In genomic region chr19:40359712-40360394, GRCm38 (mm10) we compare ENCODE assay signal across 30 mouse cellular contexts.
DNase-seq lines count a peak whose midpoint lies in the region; ATAC-seq and TF ChIP-seq lines count a peak whose summit lies in the region.
"Had no signal": no experiment of that assay in that cellular context is flagged by ENCODE, and none has a peak within 500 bp of the region (broad histone marks: within the 10 kb centered on the region; RNA-seq: fewer than 3 reads in every experiment).

No protein-coding gene starts in this region.

- no peak overlapping the region for H3K4me3 ChIP-seq in intestine, embryonic 15.5 days (replicated peaks)
- no peak overlapping the region for H3K4me3 ChIP-seq in intestine, postnatal 0 days (ENCODE audit: low read depth, low read length)
- H3K4me3 ChIP-seq in intestine, embryonic 16.5 days (ENCODE audit: low read length), result no peak overlapping the region
- H3K4me3 ChIP-seq: erythroblast, embryonic 14.5 days; heart, embryonic 13.5 days; hindbrain, embryonic 15.5 days; kidney, embryonic 15.5 days had no signal

- 82% methylated on average over 5 of the region's 5 CpGs for WGBS in intestine, embryonic 15.5 days
- WGBS in intestine, postnatal 0 days, result 82% methylated on average over 5 of the region's 5 CpGs
- WGBS in intestine, embryonic 16.5 days, result 77% methylated on average over 5 of the region's 5 CpGs

- ATAC-seq in intestine, embryonic 15.5 days, result no peak
- ATAC-seq in intestine, postnatal 0 days, result no peak
- no peak for ATAC-seq in intestine, embryonic 16.5 days
- ATAC-seq: forebrain, embryonic 16.5 days; midbrain, embryonic 16.5 days had no signal

- no peaks in the 10 kb centered on the region for H3K27me3 ChIP-seq in intestine, embryonic 15.5 days (replicated peaks)
- no peaks in the 10 kb centered on the region for H3K27me3 ChIP-seq in intestine, postnatal 0 days (replicated peaks; ENCODE audit: control insufficient read depth, insufficient read depth, low read length)
- H3K27me3 ChIP-seq in intestine, embryonic 16.5 days (replicated peaks; ENCODE audit: control insufficient read depth, insufficient read depth, low read length), result no peaks in the 10 kb centered on the region
- H3K27me3 ChIP-seq: heart, embryonic 13.5 days; hindbrain, embryonic 15.5 days; kidney, embryonic 15.5 days had no signal

- H3K36me3 ChIP-seq in intestine, embryonic 15.5 days, result peaks cover 9% of the 10 kb centered on the region; the same call in 1 of the 2 replicates
- peaks cover 25% of the 10 kb centered on the region for H3K36me3 ChIP-seq in intestine, postnatal 0 days (ENCODE audit: control insufficient read depth, insufficient read depth)
- H3K36me3 ChIP-seq in intestine, embryonic 16.5 days (ENCODE audit: control insufficient read depth, insufficient read depth, low read length), result peaks cover 6% of the 10 kb centered on the region; the same call in 1 of the 2 replicates

- H3K27ac ChIP-seq in intestine, embryonic 15.5 days, result 0 out of 2 replicates have a peak overlapping the region, but pooled peaks have one; percentile 17
- no peak overlapping the region for H3K27ac ChIP-seq in intestine, postnatal 0 days (ENCODE audit: low read depth, low read length)
- H3K27ac ChIP-seq in intestine, embryonic 16.5 days (ENCODE audit: low read length), result peak overlapping the region; percentile 16; the same call in 1 of the 2 replicates
- H3K27ac ChIP-seq: heart, embryonic 13.5 days; hindbrain, embryonic 15.5 days; kidney, embryonic 15.5 days; liver, embryonic 14.5 days had no signal

- DNase-seq in CD4-positive, CD25-positive, alpha-beta regulatory T cell, adult 2 months (ENCODE audit: low read depth, low spot score), result peak; percentile 35
- peak; percentile 45 for DNase-seq in brain, adult 2 months (ENCODE audit: low read depth, low spot score)
- DNase-seq in ovary, adult 18-20 months (ENCODE audit: low spot score), result no peak
- no peak for DNase-seq in urinary bladder, postnatal 36 days (ENCODE audit: low spot score in 2 of 2)
- DNase-seq: adrenal gland, adult 2 months; adrenal gland, postnatal 36 days; cerebellum, adult 11 months; cerebellum, adult 9-10 months; cerebellum, postnatal 36 days; gastrocnemius, postnatal 10 days; heart, postnatal 10 days; kidney, postnatal 25 days; layer of hippocampus, postnatal 36 days; liver; lung, adult 2 months; right cerebral cortex, adult 18-20 months; right cerebral cortex, postnatal 4 days; thymus, adult 2 months; thymus, postnatal 36 days had no signal

- H3K9ac ChIP-seq in intestine, embryonic 15.5 days, result no peak overlapping the region
- no peak overlapping the region for H3K9ac ChIP-seq in intestine, postnatal 0 days (ENCODE audit: low read depth, low read length)
- no peak overlapping the region for H3K9ac ChIP-seq in intestine, embryonic 16.5 days (ENCODE audit: low read depth, low read length)
- H3K9ac ChIP-seq: heart, embryonic 13.5 days; hindbrain, embryonic 15.5 days; kidney, embryonic 15.5 days; liver, embryonic 14.5 days had no signal

- H3K4me2 ChIP-seq in intestine, embryonic 15.5 days (replicated peaks), result no peak overlapping the region
- H3K4me2 ChIP-seq in intestine, postnatal 0 days (replicated peaks; ENCODE audit: low read depth), result no peak overlapping the region
- no peak overlapping the region for H3K4me2 ChIP-seq in intestine, embryonic 16.5 days (ENCODE audit: low read depth, low read length)
- H3K4me2 ChIP-seq: heart, embryonic 13.5 days; hindbrain, embryonic 15.5 days; kidney, embryonic 15.5 days; midbrain, embryonic 11.5 days had no signal

- H3K4me1 ChIP-seq in intestine, embryonic 15.5 days (replicated peaks), result no peaks in the 10 kb centered on the region
- H3K4me1 ChIP-seq in intestine, postnatal 0 days (replicated peaks; ENCODE audit: control insufficient read depth, insufficient read depth, low read length), result no peaks in the 10 kb centered on the region
- 0 out of 2 replicates have a peak, but pooled peaks cover 2% of the 10 kb centered on the region for H3K4me1 ChIP-seq in intestine, embryonic 16.5 days (ENCODE audit: control insufficient read depth, insufficient read depth, low read length)
- H3K4me1 ChIP-seq: hindbrain, embryonic 15.5 days; kidney, embryonic 15.5 days had no signal

- no peak for TF ChIP-seq CTCF in intestine, postnatal 0 days (IDR thresholded peaks at IDR 0.05; ENCODE audit: low read depth)

- no peaks in the 10 kb centered on the region for H3K9me3 ChIP-seq in intestine, embryonic 15.5 days
- no peaks in the 10 kb centered on the region for H3K9me3 ChIP-seq in intestine, postnatal 0 days (ENCODE audit: control insufficient read depth)
- no peaks in the 10 kb centered on the region for H3K9me3 ChIP-seq in intestine, embryonic 16.5 days (ENCODE audit: control insufficient read depth, low read length)
- H3K9me3 ChIP-seq: hindbrain, embryonic 15.5 days; kidney, embryonic 15.5 days had no signal

Comparison
In these comparisons a context has a peak if more than half of its experiments do, and no peak if none do; other contexts are left out.
1. DNase-seq: peak in CD4-positive, CD25-positive, alpha-beta regulatory T cell, adult 2 months (single experiment) and brain, adult 2 months (single experiment); none in ovary, adult 18-20 months (single experiment) and urinary bladder, postnatal 36 days (0 of 2).